Mouse (Mus musculus) bone marrow, adult 2 months (tissue): Measurements from ENCODE around the gene Phf19.

ENCODE experiments used
- CTCF ChIP-seq: fragments of 200-500 bp; IDR thresholded peaks from 2 replicates; pipeline ENCODE4 v1.5.1; 2011; ENCODE audit warnings: low read length, control low read depth; ENCODE audit not compliant: control insufficient read depth, insufficient read depth
- POLR2A ChIP-seq: fragments of 200-500 bp; IDR thresholded peaks from 2 replicates; pipeline ENCODE4 v1.6.1; 2011; ENCODE audit warnings: low read depth, mild to moderate bottlenecking, control low read depth, low read length, borderline replicate concordance; ENCODE audit not compliant: control insufficient read depth

DNA sequence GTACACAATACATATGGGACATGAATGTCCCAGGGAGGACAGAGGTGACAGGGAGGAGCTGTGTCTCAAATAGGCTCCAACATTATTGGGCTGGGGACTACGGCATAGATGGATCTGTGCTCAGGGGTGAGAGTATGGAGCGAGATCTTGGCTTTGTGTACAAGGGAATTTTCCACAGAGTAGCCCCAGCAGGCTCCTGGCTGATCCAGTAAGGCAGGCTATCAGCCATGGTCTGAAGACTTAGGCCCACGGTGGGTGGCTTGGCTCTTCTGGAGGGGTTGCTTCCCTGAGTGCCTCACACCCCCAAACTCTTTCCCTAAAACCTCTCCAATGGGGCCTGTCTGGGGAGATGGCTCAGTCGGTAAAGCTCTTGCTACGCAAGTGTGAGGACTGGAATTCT, 26.4 kb upstream of the Phf19 start:
- TF ChIP-seq CTCF, result no peak
- no peak for TF ChIP-seq POLR2A
